Mouse (Mus musculus) T-helper 1 cell (primary cell): Measurements from ENCODE around the gene Hoxa4.

ENCODE experiments used
- in situ Hi-C: fragments of 300-600 bp; cut with MboI, MseI; formaldehyde crosslinking; loops from one replicate; pipeline ENCODE4 v1.15.1; 2025; ENCODE audit warnings: high pct_unique_total_duplicates

The Hoxa4 gene

DNA sequence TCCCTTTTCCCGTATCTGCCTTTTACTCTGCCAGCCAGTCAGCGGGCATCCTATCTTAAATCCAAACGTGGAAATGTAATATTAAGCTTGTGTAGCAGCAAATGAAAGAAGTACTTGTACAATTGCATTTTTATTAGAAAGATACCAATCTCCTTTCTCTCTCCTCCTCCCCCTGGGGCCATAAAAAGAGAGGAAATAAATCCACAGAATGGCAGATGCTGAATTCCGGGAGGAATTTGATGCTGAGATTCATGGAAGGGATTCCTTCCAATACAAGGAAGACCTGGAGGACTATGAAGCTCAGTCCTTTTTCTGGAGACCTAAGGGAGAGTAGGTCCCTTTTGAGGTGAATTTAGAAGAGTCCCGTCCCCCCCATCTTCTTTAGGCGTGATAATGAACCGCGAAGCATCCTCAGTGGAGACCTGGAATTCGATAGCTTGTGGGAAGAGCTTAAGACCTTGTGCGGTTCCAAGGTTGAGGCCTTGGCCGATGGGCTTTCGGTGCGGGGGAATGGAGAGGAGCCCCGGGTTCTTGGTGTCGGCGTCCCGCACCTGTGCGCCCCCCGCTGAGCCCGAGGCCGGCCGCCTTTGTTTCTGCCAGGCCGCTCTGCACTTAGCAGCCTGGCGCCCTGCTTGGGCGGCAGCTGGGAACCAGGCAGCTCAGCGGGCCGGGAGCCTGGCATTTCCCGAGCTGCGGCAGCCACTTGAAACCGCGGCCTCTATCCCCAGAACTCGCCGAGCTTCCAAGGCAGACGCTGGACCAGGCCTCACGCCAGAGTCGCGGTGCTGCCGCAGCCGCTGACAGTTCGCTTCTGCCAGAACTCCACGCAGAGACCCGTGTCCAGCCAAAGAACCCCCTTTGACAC lies 23.1 kb downstream of the Hoxa4 start:
- in situ Hi-C loops, result no loop called here

DNA sequence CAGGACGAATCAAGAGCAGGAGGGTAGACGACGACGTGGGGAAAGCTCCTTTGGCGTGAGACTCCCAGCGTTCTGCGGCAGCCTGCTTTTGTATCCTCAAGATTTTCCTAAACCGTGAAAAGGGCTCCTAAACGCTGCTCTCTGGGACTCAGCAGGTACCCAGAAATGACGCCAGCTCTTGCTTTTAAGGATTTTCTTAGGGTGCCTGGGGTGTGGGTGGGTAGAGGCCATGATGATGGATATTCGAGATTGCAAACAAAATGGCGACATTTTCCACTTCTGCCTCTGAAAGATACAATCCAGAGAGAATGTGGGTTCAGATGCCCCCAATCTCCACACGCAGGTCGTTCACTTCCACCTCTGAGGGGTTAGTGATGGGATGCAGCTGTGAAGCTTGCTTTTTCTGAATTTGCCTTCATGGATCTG lies 23.8 kb downstream of the Hoxa4 start:
- in situ Hi-C loops, result no loop called here

DNA sequence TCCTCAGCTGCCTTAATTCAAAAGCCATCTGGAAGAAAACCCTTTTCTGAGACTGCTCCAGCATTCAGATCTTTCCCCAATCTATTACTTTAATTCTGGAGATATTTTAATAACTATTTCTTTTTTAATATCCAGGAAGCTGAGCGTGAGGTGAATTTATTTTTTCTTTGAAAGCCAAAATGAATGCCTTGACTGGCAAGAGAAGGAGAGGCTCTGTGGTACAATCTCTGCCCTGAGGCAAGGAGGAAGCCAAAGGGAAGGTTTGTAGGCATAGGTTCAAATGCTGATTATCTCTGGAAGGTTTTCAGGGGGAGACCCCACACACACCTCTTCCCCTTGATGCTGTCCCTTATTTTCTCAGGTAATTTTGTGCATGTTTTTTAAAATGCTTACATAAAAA lies 24.4 kb downstream of the Hoxa4 start:
- in situ Hi-C loops, result no loop called here

DNA sequence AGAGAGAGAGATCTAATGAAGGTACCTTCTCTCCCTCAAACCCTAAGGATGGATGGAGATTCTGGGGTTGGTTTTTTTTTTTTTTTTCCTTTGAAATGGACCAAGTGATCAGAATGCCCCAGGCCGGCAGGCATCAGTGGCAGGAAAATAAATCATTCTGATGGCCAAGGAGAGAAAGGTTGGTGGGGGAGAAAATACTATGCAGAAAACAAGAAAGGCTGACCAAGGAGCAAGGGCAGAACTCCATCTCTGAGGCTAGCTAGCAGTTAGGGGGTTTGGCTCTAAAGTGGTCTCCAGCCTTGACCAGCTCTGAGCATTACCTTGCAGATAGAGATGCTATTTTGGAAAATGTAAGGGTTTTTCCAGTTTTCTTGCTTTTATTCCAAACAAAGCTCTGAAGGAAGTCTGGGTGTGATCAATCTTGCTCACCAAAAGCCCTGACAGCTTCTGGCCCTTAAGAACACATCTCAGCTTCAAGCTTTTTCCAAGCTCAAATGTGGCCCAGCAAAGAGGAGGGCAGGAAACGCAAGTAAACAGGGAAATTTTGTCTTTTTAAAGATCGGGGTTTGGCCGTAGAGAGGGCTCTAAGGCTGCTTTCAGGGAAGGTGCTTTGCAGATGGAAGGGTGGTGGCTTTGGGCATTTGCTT lies 25.0 kb downstream of the Hoxa4 start:
- in situ Hi-C loops, result no loop called here

GRCm38 (mm10) chr6:52165441-52166370 lies 25.8 kb downstream of the Hoxa4 start:
- in situ Hi-C loops, result no loop called here

GRCm38 (mm10) chr6:52164626-52165440 lies 26.7 kb downstream of the Hoxa4 start, which contains the start of gene Hoxa2:
Hoxa2 (minus strand) TSS chr6:52164831.
- in situ Hi-C loops, result no loop called here

- in situ Hi-C loops, result no loop called here
Measured at GRCm38 (mm10) chr6:52164051-52164625, 27.4 kb downstream of the Hoxa4 start.

DNA sequence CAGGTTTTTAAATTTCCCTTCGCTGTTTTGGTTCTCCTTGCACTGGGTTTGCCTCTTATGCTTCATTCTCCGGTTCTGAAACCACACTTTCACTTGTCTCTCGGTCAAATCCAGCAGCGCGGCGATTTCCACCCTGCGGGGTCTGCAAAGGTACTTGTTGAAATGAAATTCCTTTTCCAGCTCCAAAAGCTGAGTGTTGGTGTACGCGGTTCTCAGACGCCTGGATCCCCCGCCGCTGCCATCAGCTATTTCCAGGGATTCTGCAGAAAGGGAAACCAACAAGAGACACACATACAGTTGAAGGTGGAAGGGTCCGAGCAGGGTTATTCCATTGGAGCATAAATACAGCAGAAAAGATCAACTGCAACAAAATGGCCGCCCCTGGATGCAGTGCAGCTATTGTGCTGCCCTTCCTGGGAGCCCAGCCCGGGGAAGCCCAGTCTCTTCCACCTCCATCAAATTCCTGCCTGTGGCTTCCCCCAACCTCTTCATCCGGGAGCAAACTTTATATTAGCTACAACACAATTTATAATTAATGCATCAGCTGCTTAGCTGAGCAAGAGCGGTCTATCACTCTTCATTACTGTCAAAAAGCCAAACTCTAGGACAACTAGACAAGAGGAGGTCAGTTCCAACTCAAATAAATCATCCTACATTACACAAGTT lies 28.1 kb downstream of the Hoxa4 start:
- in situ Hi-C loops, result no loop called here

GRCm38 (mm10) chr6:52162611-52163365 lies 28.8 kb downstream of the Hoxa4 start:
- in situ Hi-C loops, result no loop called here

DNA sequence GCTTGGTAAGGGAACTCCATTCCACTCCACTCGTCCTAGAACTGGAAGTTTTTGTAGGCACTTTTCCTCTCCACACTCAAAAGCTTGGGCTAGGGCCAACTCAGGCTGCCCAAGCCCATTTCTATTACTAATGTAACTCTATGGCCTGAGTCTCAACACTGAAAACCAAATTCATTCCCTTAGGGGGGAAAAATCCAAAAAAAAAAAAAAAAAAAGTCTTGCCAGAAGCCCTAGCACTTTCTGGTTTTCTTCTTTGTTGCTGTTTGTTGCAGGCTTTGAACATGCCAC lies 29.5 kb downstream of the Hoxa4 start:
- in situ Hi-C loops, result no loop called here

GRCm38 (mm10) chr6:52161336-52162092 lies 30.0 kb downstream of the Hoxa4 start:
- in situ Hi-C loops, result no loop called here

DNA sequence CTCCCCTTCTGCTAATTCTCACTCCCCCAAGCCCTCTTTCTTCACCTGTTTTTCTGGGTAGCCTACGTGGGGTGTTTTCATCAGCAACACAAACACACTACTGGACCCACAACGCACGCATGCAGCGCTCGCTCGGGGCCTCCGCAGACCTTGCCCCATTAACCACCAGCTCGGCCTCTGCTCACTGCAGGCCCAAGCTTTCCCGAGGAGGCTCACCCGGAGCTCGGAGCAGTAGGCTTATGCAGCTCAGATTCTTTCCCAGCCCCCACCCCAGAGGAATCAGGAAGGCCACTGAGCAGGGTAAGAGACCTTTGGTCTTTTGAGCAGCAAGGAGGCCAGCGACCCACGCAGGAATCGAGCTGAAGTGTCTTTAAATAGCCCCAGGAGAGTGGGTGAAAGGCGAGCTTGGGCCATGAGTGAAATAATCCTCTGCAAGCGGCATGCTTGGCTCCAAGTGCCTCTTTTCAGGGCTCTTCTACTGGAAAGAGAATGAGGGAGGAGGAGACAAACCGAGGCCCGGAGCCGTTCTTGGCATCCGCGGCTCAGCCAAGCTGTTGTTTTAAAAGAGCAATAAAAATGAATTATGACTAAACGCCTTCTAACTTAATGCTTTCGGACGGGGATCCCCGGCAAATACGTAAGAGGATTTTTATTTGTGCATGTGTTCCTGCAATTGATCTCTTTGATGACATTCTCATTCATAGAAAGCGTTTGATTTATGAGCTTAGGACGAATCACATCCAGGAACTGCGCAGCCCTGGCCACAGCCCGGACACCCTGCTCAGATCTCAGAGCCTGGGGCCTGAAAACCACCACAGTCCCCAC lies 30.8 kb downstream of the Hoxa4 start:
- in situ Hi-C loops, result no loop called here

- in situ Hi-C loops, result no loop called here
Measured at GRCm38 (mm10) chr6:52159979-52160378, 31.6 kb downstream of the Hoxa4 start.

DNA sequence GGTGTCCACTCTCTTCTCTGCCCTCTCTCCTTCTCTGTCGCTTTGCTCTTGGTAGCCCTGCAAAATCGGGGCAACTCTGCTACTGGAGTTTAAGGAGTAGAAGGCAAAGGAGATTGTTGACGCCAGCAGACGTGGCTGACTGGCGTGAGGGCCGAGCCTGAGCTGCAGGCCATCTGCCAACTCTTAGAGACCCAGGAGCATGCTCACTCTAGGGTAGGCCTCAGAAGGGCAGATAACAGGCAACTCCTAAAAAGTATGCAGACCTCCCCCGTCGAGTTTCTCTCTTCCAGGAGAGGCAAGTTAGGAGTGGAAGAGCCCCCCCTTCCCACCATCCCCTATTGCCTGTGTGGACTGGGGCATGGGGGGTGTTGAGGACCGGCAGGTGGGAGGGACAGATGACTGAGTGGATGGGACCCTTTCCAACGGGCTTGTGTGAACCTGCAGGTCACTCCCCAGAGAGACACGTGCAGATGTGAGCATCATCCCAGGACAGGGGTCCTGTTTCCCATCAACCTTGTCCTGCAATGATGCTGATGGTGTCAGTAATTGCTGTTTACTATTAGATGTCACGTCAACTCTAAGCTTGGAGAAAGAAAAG lies 32.3 kb downstream of the Hoxa4 start:
- in situ Hi-C loops, result no loop called here

DNA sequence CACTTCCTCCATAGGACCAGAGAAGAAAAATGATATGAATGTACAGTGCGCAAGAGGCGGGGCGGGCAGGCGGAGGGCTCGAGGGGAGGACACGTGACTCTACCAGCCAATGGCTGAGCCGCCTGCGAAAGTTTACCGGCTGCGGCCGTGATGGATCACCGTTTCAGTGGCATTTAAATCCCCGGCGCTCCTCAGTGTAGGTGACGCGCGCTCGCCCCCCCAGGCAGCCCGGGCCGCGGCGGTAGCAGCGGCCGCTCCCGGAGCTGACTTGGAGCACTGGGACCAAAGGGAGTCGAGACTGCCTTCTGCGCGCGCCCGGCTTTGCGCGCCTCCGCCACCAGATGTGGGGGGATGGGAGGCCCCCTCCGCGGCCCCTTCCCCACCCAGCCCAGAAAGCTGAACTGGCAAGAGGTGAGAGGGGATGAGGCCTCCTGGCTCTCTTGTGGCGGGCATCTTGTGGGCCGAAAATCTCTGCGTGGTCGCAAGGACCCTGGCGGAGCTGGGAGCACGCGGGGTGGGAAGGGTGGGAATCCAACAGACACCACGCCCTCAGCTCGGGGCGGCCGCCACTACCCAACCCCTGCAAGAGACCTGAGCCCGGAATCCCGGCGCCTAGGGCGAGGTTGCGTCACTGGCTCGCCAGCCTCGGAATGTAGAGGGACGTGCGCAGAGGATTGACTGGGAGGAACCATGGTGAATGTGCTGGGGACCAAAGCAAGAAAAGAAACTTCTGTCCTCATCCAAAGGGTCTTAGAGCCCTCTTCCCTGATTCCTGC lies 33.1 kb downstream of the Hoxa4 start, which contains the start of gene Hoxa1:
Hoxa1 (minus strand) TSS at position 42 of the 776 bp plus-strand sequence.
- in situ Hi-C loops, result no loop called here

DNA sequence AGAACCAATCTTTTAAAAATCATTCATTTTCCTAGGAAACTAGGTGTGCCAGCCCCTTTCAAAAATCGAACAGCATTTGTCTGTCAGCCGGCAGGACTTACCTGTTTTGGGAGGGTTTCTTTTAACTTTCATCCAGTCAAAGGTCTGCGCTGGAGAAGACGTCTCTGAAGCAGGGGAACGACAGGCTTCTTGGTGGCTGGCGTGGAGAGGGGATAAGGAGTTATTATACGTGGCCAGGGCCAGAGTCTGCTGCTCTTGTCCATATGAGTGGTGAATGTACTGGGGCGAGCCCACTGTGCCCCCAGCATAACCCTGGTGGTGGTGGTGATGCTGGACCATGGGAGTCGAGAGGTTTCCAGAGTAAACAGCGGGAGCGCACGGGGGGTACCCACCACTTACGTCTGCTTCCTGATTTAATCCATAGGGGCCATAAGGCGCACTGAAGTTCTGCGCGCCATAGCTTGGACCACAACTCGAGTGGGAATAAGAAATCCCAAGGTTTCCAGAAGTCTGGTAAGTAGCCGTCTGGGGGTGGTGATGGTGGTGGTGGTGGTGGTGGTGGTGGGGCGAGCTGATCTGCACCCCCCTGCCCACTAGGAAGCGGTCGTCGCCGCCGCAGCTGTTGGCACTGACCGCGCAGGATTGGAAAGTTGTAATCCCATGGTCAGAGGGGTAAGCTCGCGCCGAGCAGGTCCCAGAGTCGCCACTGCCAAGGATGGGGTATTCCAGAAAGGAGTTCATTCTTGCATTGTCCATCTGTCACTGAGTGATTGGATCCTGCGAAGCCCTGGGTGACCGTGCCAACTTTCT lies 33.9 kb downstream of the Hoxa4 start:
- in situ Hi-C loops, result no loop called here
